Mouse (Mus musculus) left cerebral cortex, adult 18-20 months (tissue): ENCODE measurements around the gene Dmbt1. TPM values are rescaled to one million over a fixed set of nuclear protein-coding genes. Genes with fewer than 3 reads are reported as not detected.

Source experiments
- total RNA-seq, 2 experiments: library from RNA; stranded (reverse); gene quantifications; 2 replicates each; pipeline ENCODE4 v1.2.3; 2021

Gene Dmbt1
- total RNA-seq, 2 experiments from 2014 or later: not detected

Other genes with a start within 250 kb of the Dmbt1 start
- 10 to 100 TPM; 85.4 to 92.8 TPM for gene Plekha1, start 166.3 kb upstream of the Dmbt1 start, total RNA-seq
- 100 to 1,000 TPM; 179 to 186 TPM for gene Htra1, start 95.9 kb upstream of the Dmbt1 start, total RNA-seq
- gene 4933402N03Rik, start 114.3 kb downstream of the Dmbt1 start, total RNA-seq: not detected
- not detected for gene 5430419D17Rik, start 142.3 kb downstream of the Dmbt1 start, total RNA-seq